Mouse (Mus musculus) cerebellum, adult 2 months (tissue): ENCODE measurements at regions not wholly inside any gene's neighbourhood (a gene's known extent, or its start where the extent isn't known, plus 50 kb on each side); places are given as distances from the start of the nearest gene placed in this dataset.

ENCODE experiments used
- CTCF ChIP-seq: fragments of 200-500 bp; IDR thresholded peaks from 2 replicates; pipeline ENCODE4 v1.5.1; 2011; ENCODE audit warnings: low read depth, mild to moderate bottlenecking, control low read depth, low read length, moderate library complexity, borderline replicate concordance; ENCODE audit not compliant: insufficient read depth
- POLR2A ChIP-seq: fragments of 200-500 bp; IDR thresholded peaks from 2 replicates; pipeline ENCODE4 v1.6.1; 2011; ENCODE audit warnings: low read length, control low read depth, borderline replicate concordance; ENCODE audit not compliant: insufficient read depth

DNA sequence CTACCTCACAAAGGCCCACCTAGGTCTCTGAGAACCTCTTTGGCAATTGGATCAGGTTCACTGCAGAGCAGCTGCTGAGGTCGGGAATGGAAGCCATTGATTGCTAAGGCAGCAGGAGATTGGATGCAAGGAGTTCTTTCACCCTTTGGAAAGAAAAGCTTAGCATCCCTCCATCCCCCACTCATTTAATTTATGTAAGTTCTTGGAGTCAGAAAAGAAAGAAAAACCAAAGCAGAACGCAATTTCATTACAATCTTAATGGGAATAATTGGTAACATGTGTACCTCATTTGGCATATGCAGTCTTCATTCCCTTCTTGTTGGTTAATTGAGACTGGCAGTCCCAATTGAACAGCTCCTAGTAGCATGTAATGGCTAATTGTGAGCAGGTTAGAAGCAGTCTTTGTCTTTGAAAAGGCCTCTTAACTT is 96.4 kb downstream of the Dusp6 start:
- TF ChIP-seq CTCF = no peak
- no peak for TF ChIP-seq POLR2A
